Mouse (Mus musculus): Measurements from ENCODE around the gene Dkk2. TPM values are rescaled to one million over a fixed set of nuclear protein-coding genes. Genes with fewer than 3 reads are reported as not detected.

Dkk2 gene
- polyA plus RNA-seq, 1 experiment = 0.95 TPM

DNA sequence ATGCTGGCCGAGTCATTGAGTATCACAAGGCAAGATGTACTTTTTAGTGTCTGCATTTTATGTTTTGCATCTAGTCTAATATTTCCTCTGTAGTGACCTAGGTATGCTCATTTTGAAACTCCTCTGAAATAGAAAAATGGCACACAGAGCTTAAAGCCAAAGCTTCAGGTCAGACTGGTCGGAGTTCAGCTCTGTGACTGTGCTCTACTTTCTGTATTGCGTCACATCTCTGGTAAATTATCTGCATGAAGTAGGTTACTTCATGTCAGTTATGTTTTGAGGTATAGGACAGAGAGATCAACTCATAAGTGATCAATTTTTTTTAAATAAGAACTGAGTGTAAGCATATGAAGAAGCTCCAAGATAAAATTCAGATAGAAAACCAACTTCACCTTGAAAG is 45.7 kb downstream of the Dkk2 start:
- no peak overlapping the region for H3K27ac ChIP-seq (ENCODE audit: control insufficient read depth, insufficient read depth, low read depth, low read length, poor library complexity)
- no peak overlapping the region for H3K4me3 ChIP-seq (replicated peaks; ENCODE audit: control insufficient read depth, low read depth, low read length)
- TF ChIP-seq POLR2A (IDR thresholded peaks at IDR 0.05; ENCODE audit: borderline replicate concordance, control insufficient read depth, low read depth, low read length) (no peak), CTCF (IDR thresholded peaks at IDR 0.05; ENCODE audit: control insufficient read depth, insufficient read depth, low read length) (no peak)
- H3K4me1 ChIP-seq (ENCODE audit: control insufficient read depth, insufficient read depth, low read length) = no peaks in the 10 kb centered on the region
- WGBS = 74% methylated on average over 3 of the region's 3 CpGs

- TF ChIP-seq POLR2A (IDR thresholded peaks at IDR 0.05; ENCODE audit: borderline replicate concordance, control insufficient read depth, low read depth, low read length) = no peak
- no peak for TF ChIP-seq CTCF (IDR thresholded peaks at IDR 0.05; ENCODE audit: control insufficient read depth, insufficient read depth, low read length)
- WGBS = 77% methylated on average over 4 of the region's 4 CpGs
- Histone ChIP-seq H3K4me1 (ENCODE audit: control insufficient read depth, insufficient read depth, low read length) (no peaks in the 10 kb centered on the region), H3K27ac (ENCODE audit: control insufficient read depth, insufficient read depth, low read depth, low read length, poor library complexity) (no peak overlapping the region), H3K4me3 (replicated peaks; ENCODE audit: control insufficient read depth, low read depth, low read length) (no peak overlapping the region)
Measured at GRCm38 (mm10) chr3:132131939-132132338, 46.8 kb downstream of the Dkk2 start.

DNA sequence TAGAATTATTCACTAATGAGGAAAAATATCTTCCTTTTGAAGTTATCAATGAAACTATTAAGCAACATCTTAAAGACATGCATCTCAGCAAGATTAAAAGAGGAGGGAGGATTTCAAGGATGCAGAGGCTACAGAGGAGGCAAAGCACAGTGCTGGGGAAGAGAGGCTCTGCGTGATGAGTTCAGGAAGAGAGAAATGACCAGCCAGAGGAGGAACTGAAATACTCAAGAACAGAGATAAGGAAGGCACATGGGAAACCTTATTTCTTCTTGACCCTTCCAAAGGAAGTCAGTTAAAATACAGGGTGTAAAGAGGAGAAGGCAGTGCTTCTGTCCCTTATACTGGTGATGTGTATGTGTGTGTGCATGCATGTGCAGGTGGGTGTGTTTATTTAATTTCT is 49.4 kb downstream of the Dkk2 start:
- Histone ChIP-seq H3K4me1 (ENCODE audit: control insufficient read depth, insufficient read depth, low read length) (no peaks in the 10 kb centered on the region), H3K27ac (ENCODE audit: control insufficient read depth, insufficient read depth, low read depth, low read length, poor library complexity) (no peak overlapping the region), H3K4me3 (replicated peaks; ENCODE audit: control insufficient read depth, low read depth, low read length) (no peak overlapping the region)
- no peak for TF ChIP-seq POLR2A (IDR thresholded peaks at IDR 0.05; ENCODE audit: borderline replicate concordance, control insufficient read depth, low read depth, low read length)
- TF ChIP-seq CTCF (IDR thresholded peaks at IDR 0.05; ENCODE audit: control insufficient read depth, insufficient read depth, low read length) = no peak
- 41% methylated on average over 1 of the region's 1 CpGs for WGBS

DNA sequence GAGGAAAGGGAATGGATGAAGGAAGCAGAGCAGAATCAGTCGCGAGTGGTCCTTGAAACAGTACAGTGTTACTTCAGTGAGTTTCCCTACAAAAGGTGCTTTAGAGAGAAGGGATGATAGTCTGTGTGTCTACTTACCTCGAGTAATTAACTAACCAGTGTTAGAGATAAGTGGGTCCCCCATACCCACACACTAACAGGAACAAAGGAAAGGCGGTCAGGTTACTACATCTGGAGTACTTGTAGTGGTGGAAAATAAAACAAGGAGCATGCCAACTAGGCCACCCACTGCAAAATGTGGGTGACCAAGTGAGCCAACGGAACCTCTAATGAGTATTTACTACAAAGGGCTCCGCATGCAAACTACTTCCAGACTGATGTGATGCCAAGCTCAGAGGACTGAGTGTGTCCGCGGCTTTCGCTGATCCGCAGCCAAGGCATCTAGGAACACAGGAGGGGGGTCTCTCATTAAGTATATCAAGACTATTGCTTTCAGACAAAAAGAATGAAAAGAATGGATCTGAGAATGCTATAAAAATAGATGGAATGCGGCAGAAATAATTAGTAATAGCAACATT is 52.8 kb downstream of the Dkk2 start:
- Histone ChIP-seq H3K4me1 (ENCODE audit: control insufficient read depth, insufficient read depth, low read length) (no peaks in the 10 kb centered on the region), H3K4me3 (replicated peaks; ENCODE audit: control insufficient read depth, low read depth, low read length) (no peak overlapping the region), H3K27ac (ENCODE audit: control insufficient read depth, insufficient read depth, low read depth, low read length, poor library complexity) (no peak overlapping the region)
- TF ChIP-seq POLR2A (IDR thresholded peaks at IDR 0.05; ENCODE audit: borderline replicate concordance, control insufficient read depth, low read depth, low read length) (no peak), CTCF (IDR thresholded peaks at IDR 0.05; ENCODE audit: control insufficient read depth, insufficient read depth, low read length) (no peak)
- 82% methylated on average over 11 of the region's 11 CpGs for WGBS

- no peak overlapping the region for H3K27ac ChIP-seq (ENCODE audit: control insufficient read depth, insufficient read depth, low read depth, low read length, poor library complexity)
- WGBS = 56% methylated on average over 4 of the region's 4 CpGs
- H3K4me3 ChIP-seq (replicated peaks; ENCODE audit: control insufficient read depth, low read depth, low read length) = no peak overlapping the region
- no peaks in the 10 kb centered on the region for H3K4me1 ChIP-seq (ENCODE audit: control insufficient read depth, insufficient read depth, low read length)
- no peak for TF ChIP-seq CTCF (IDR thresholded peaks at IDR 0.05; ENCODE audit: control insufficient read depth, insufficient read depth, low read length)
- no peak for TF ChIP-seq POLR2A (IDR thresholded peaks at IDR 0.05; ENCODE audit: borderline replicate concordance, control insufficient read depth, low read depth, low read length)
Measured at GRCm38 (mm10) chr3:132141031-132141430, 55.9 kb downstream of the Dkk2 start.

GRCm38 (mm10) chr3:132149446-132150025 is 64.4 kb downstream of the Dkk2 start:
- no peak overlapping the region for H3K27ac ChIP-seq (ENCODE audit: control insufficient read depth, insufficient read depth, low read depth, low read length, poor library complexity)
- 82% methylated on average over 6 of the region's 6 CpGs for WGBS

GRCm38 (mm10) chr3:132158817-132159216 is 73.7 kb downstream of the Dkk2 start:
- 79% methylated on average over 2 of the region's 2 CpGs for WGBS
- no peak for TF ChIP-seq CTCF (IDR thresholded peaks at IDR 0.05; ENCODE audit: control insufficient read depth, insufficient read depth, low read length)
- no peak for TF ChIP-seq POLR2A (IDR thresholded peaks at IDR 0.05; ENCODE audit: borderline replicate concordance, control insufficient read depth, low read depth, low read length)
- Histone ChIP-seq H3K4me3 (replicated peaks; ENCODE audit: control insufficient read depth, low read depth, low read length) (no peak overlapping the region), H3K27ac (ENCODE audit: control insufficient read depth, insufficient read depth, low read depth, low read length, poor library complexity) (no peak overlapping the region), H3K4me1 (ENCODE audit: control insufficient read depth, insufficient read depth, low read length) (no peaks in the 10 kb centered on the region)

More at GRCm38 (mm10) chr3:132149446-132150025, 64.4 kb downstream of the Dkk2 start:
- H3K4me3 ChIP-seq (replicated peaks; ENCODE audit: control insufficient read depth, low read depth, low read length) = no peak overlapping the region
- no peaks in the 10 kb centered on the region for H3K4me1 ChIP-seq (ENCODE audit: control insufficient read depth, insufficient read depth, low read length)
- TF ChIP-seq CTCF (IDR thresholded peaks at IDR 0.05; ENCODE audit: control insufficient read depth, insufficient read depth, low read length) (no peak), POLR2A (IDR thresholded peaks at IDR 0.05; ENCODE audit: borderline replicate concordance, control insufficient read depth, low read depth, low read length) (no peak)

- no peak for TF ChIP-seq CTCF (IDR thresholded peaks at IDR 0.05; ENCODE audit: control insufficient read depth, insufficient read depth, low read length)
- no peak for TF ChIP-seq POLR2A (IDR thresholded peaks at IDR 0.05; ENCODE audit: borderline replicate concordance, control insufficient read depth, low read depth, low read length)
- Histone ChIP-seq H3K4me1 (ENCODE audit: control insufficient read depth, insufficient read depth, low read length) (no peaks in the 10 kb centered on the region), H3K4me3 (replicated peaks; ENCODE audit: control insufficient read depth, low read depth, low read length) (no peak overlapping the region), H3K27ac (ENCODE audit: control insufficient read depth, insufficient read depth, low read depth, low read length, poor library complexity) (no peak overlapping the region)
- WGBS = 80% methylated on average over 3 of the region's 3 CpGs
Measured at GRCm38 (mm10) chr3:132168911-132169310, 83.8 kb downstream of the Dkk2 start.

All from bone marrow, adult 2 months (tissue).